Mouse (Mus musculus) kidney, adult 2 months (tissue): ENCODE data around the gene Abcg4.

Experiments
- CTCF ChIP-seq: fragments of 200-500 bp; conservative IDR thresholded peaks from 2 replicates; pipeline ENCODE4 v1.5.1; 2011; ENCODE audit warnings: low read depth, mild to moderate bottlenecking, control low read depth, low read length, moderate library complexity, mixed read lengths; ENCODE audit not compliant: insufficient read depth, insufficient read length
- POLR2A ChIP-seq: fragments of 200-500 bp; IDR thresholded peaks from one replicate; pipeline ENCODE4 v1.6.1; 2011; ENCODE audit warnings: low read depth, low read length, control low read depth

- TF ChIP-seq POLR2A (no peak), CTCF (no peak)
Observed at GRCm38 (mm10) chr9:44231609-44232008, 56.8 kb downstream of the Abcg4 start.
